Mouse (Mus musculus): ENCODE results near the gene Gkn2. TPM values are rescaled to one million over a fixed set of nuclear protein-coding genes. Genes with fewer than 3 reads are reported as not detected.

The Gkn2 gene
- polyA plus RNA-seq, 1 experiment from 2014 or later = not detected

GRCm38 (mm10) chr6:87426954-87427353, 53.8 kb downstream of the Gkn2 start:
- no peak overlapping the region for H3K4me3 ChIP-seq (ENCODE audit: low read length)
- no peaks in the 10 kb centered on the region for H3K36me3 ChIP-seq (ENCODE audit: control insufficient read depth, insufficient read depth, low read length)
- no peak overlapping the region for H3K27ac ChIP-seq (ENCODE audit: low read depth, low read length)
- no peaks in the 10 kb centered on the region for H3K9me3 ChIP-seq (ENCODE audit: control insufficient read depth, low read length)
- 78% methylated on average over 5 of the region's 5 CpGs for WGBS
- no peak for ATAC-seq (ENCODE audit: low FRiP score, low TSS enrichment)
- H3K9ac ChIP-seq (ENCODE audit: low read depth, low read length) = no peak overlapping the region
- no peak overlapping the region for H3K4me2 ChIP-seq (replicated peaks; ENCODE audit: low read depth, low read length)
- no peaks in the 10 kb centered on the region for H3K27me3 ChIP-seq (ENCODE audit: control insufficient read depth, insufficient read depth, low read length)
- H3K4me1 ChIP-seq (ENCODE audit: control insufficient read depth, insufficient read depth, low read length) = no peaks in the 10 kb centered on the region

GRCm38 (mm10) chr6:87427616-87428015, 54.5 kb downstream of the Gkn2 start:
- Histone ChIP-seq H3K9me3 (ENCODE audit: control insufficient read depth, low read length) (no peaks in the 10 kb centered on the region), H3K9ac (ENCODE audit: low read depth, low read length) (no peak overlapping the region), H3K36me3 (ENCODE audit: control insufficient read depth, insufficient read depth, low read length) (no peaks in the 10 kb centered on the region), H3K4me2 (replicated peaks; ENCODE audit: low read depth, low read length) (no peak overlapping the region), H3K27ac (ENCODE audit: low read depth, low read length) (no peak overlapping the region), H3K4me3 (ENCODE audit: low read length) (no peak overlapping the region), H3K4me1 (ENCODE audit: control insufficient read depth, insufficient read depth, low read length) (no peaks in the 10 kb centered on the region), H3K27me3 (ENCODE audit: control insufficient read depth, insufficient read depth, low read length) (no peaks in the 10 kb centered on the region)
- WGBS = 90% methylated on average over 8 of the region's 8 CpGs
- ATAC-seq (ENCODE audit: low FRiP score, low TSS enrichment) = no peak

- Histone ChIP-seq H3K4me1 (ENCODE audit: control insufficient read depth, insufficient read depth, low read length) (no peaks in the 10 kb centered on the region), H3K36me3 (ENCODE audit: control insufficient read depth, insufficient read depth, low read length) (no peaks in the 10 kb centered on the region), H3K9ac (ENCODE audit: low read depth, low read length) (no peak within 1 kb of the TSS), H3K27me3 (ENCODE audit: control insufficient read depth, insufficient read depth, low read length) (no peaks in the 10 kb centered on the region), H3K27ac (ENCODE audit: low read depth, low read length) (no peak within 1 kb of the TSS), H3K4me3 (ENCODE audit: low read length) (no peak within 1 kb of the TSS), H3K4me2 (replicated peaks; ENCODE audit: low read depth, low read length) (no peak within 1 kb of the TSS), H3K9me3 (ENCODE audit: control insufficient read depth, low read length) (no peaks in the 10 kb centered on the region)
- 63% methylated on average over 7 of the region's 7 CpGs for WGBS
- no peak for ATAC-seq (ENCODE audit: low FRiP score, low TSS enrichment)
These were observed 55.4 kb downstream of the Gkn2 start, which contains the start of gene Bmp10 for GRCm38 (mm10) chr6:87428487-87429044. Bmp10 (plus strand) TSS chr6:87428994.

Other genes with a start within 250 kb of the Gkn2 start
- gene Antxr1, start 37.5 kb upstream of the Gkn2 start, polyA plus RNA-seq (2014; fragmentation: Nextera tagmentation; extraction: Ambion mirVana) = 7.4 and 7.7 TPM in 2 replicates
- gene Gkn1, start 22.4 kb upstream of the Gkn2 start, polyA plus RNA-seq (2014; fragmentation: Nextera tagmentation; extraction: Ambion mirVana) = not detected in 2 replicates
- gene Gkn3, start 15.6 kb downstream of the Gkn2 start, polyA plus RNA-seq (2014; fragmentation: Nextera tagmentation; extraction: Ambion mirVana) = not detected in 2 replicates
- gene Bmp10, start 55.6 kb downstream of the Gkn2 start, polyA plus RNA-seq (2014; fragmentation: Nextera tagmentation; extraction: Ambion mirVana) = not detected in 2 replicates
- 3.3 and 5.1 TPM in 2 replicates for gene Arhgap25, start 159.9 kb downstream of the Gkn2 start, polyA plus RNA-seq (2014; fragmentation: Nextera tagmentation; extraction: Ambion mirVana)
- 2.5 and 4.2 TPM in 2 replicates for gene Prokr1, start 217.4 kb downstream of the Gkn2 start, polyA plus RNA-seq (2014; fragmentation: Nextera tagmentation; extraction: Ambion mirVana)